Mouse (Mus musculus) forebrain, embryonic 11.5 days (tissue): ENCODE results near the gene Kdm5a. TPM values are rescaled to one million over a fixed set of nuclear protein-coding genes. Genes with fewer than 3 reads are reported as not detected.

Experiments used
- ATAC-seq: fragments of 200-750 bp; cut with Nextera tagmentation; replicated peaks from 2 replicates; pipeline ENCODE4 v1.8.0; 2017; ENCODE audit warnings: moderate TSS enrichment; ENCODE audit not compliant: low FRiP score
- DNase-seq: peaks from one replicate; pipeline ENCODE4 v3.0.0-alpha.2; 2017; ENCODE audit warnings: low spot score
- H3K27ac ChIP-seq: fragments of 300-500 bp; sonication (generic); 2 replicates; pipeline ENCODE4 v1.5.1; 2014; ENCODE audit warnings: low read depth, low read length
- H3K27me3 ChIP-seq: fragments of 300-500 bp; sonication (generic); 2 replicates; pipeline ENCODE4 v1.6.1; 2014; ENCODE audit warnings: mild to moderate bottlenecking, low read length, mixed read lengths; ENCODE audit not compliant: control insufficient read depth, insufficient read depth
- H3K36me3 ChIP-seq: fragments of 300-500 bp; sonication (generic); 2 replicates; pipeline ENCODE4 v1.6.1; 2014; ENCODE audit warnings: mild to moderate bottlenecking, low read length, moderate library complexity, mixed read lengths; ENCODE audit not compliant: control insufficient read depth, insufficient read depth
- H3K4me1 ChIP-seq: fragments of 300-500 bp; sonication (generic); replicated peaks from 2 replicates; pipeline ENCODE4 v1.6.1; 2014; ENCODE audit warnings: low read length, mixed read lengths; ENCODE audit not compliant: control insufficient read depth, insufficient read depth
- H3K4me2 ChIP-seq: fragments of 300-500 bp; sonication (generic); 2 replicates; pipeline ENCODE4 v1.6.1; 2014; ENCODE audit warnings: low read depth, mild to moderate bottlenecking, low read length, moderate library complexity, mixed read lengths; ENCODE audit not compliant: severe bottlenecking
- H3K4me3 ChIP-seq: fragments of 300-500 bp; sonication (generic); 2 replicates; pipeline ENCODE4 v1.5.1; 2014; ENCODE audit warnings: low read depth, low read length
- H3K9ac ChIP-seq: fragments of 300-500 bp; sonication (generic); 2 replicates; pipeline ENCODE4 v1.6.1; 2014; ENCODE audit warnings: low read length
- H3K9me3 ChIP-seq: fragments of 300-500 bp; sonication (generic); 2 replicates; pipeline ENCODE4 v1.6.1; 2016; ENCODE audit warnings: low read length, mixed read lengths; ENCODE audit not compliant: control insufficient read depth
- WGBS: fragments of 180-500 bp; shearing (Covaris S2); extraction: QIAGEN DNeasy Blood & Tissue Kit; methylation state at CpG from one replicate; pipeline ENCODE4 v1.1.7; 2014; 5-methylcytosine and 5-hydroxymethylcytosine counted together
- polyA plus RNA-seq: library from polyadenylated mRNA; unstranded; fragments of >200 nt; fragmentation: Nextera tagmentation; extraction: Ambion mirVana; gene quantifications from 2 replicates; pipeline ENCODE4 v1.2.1, GENCODE M21; 2014

Kdm5a gene
- polyA plus RNA-seq, 1 experiment from 2014 or later = 58.6 TPM

DNA sequence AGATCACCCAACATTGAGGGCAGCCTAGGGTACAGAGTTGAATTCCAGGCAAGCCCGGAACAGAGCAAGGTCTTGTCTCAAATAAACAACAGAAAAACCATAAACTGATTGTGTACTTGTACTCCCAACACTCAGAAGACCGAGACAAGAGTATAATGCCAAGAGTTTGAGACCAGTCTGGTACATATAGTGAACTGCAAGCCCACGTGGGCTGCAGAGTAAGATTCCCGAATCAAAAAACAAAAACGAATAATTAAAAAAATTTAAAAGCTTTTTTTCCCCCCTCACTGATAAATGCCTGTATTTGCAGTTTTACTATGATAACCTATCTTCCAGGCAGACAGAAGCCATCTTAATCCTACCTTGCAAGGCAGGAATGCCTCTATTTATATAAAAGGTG lies 7.4 kb upstream of the Kdm5a start:
- H3K27me3 ChIP-seq = no peaks in the 10 kb centered on the region
- H3K9ac ChIP-seq = peak overlapping the region; percentile 62
- no peaks in the 10 kb centered on the region for H3K36me3 ChIP-seq
- H3K4me1 ChIP-seq = 0 out of 2 replicates have a peak, but pooled peaks cover 1% of the 10 kb centered on the region
- H3K9me3 ChIP-seq = no peaks in the 10 kb centered on the region
- no peak for DNase-seq
- H3K27ac ChIP-seq = no peak overlapping the region
- 40% methylated on average over 5 of the region's 5 CpGs for WGBS
- H3K4me3 ChIP-seq = peak overlapping the region; percentile 48
- peak overlapping the region; percentile 59 for H3K4me2 ChIP-seq
- no peak for ATAC-seq

GRCm38 (mm10) chr6:120356951-120357945 lies 6.7 kb upstream of the Kdm5a start:
- ATAC-seq (peak; percentile 96), DNase-seq (peak; percentile 90)
- Histone ChIP-seq H3K4me1 (0 out of 2 replicates have a peak, but pooled peaks cover 1% of the 10 kb centered on the region), H3K27me3 (no peaks in the 10 kb centered on the region), H3K4me2 (peak overlapping the region; percentile 59), H3K27ac (peak overlapping the region; percentile 32; the same call in 1 of the 2 replicates), H3K4me3 (peak overlapping the region; percentile 48), H3K36me3 (no peaks in the 10 kb centered on the region), H3K9me3 (no peaks in the 10 kb centered on the region), H3K9ac (peak overlapping the region; percentile 62)
- WGBS = 2% methylated on average over 31 of the region's 31 CpGs

DNA sequence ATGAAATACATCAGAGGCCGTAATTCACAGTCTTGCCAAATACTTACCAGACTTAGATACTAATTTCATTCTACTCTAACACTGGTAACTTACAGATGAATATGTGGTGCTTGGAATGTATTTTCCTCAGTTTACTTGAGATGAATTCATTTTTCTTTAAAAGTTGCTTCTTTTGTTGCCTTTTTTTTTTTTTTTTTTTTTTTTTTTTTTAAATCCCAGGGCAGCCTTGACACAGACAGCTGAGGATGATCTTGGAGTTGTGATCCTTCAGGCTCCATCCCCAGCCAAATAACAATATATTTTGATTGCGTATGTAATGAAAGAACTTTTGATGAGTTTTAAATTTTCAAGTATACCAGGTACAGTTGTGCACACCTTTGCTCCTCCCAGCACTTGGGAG lies 1.8 kb upstream of the Kdm5a start:
- WGBS = 94% methylated on average over 2 of the region's 2 CpGs
- H3K27me3 ChIP-seq = no peaks in the 10 kb centered on the region
- no peak for ATAC-seq

GRCm38 (mm10) chr6:120362774-120363687 lies 893 bp upstream of the Kdm5a start:
- DNase-seq = no peak
- Histone ChIP-seq H3K4me3 (peak overlapping the region; percentile 97), H3K4me2 (peak overlapping the region; percentile 92), H3K27ac (peak overlapping the region; percentile 70), H3K4me1 (peaks cover 6% of the 10 kb centered on the region; the same call in 1 of the 2 replicates), H3K9ac (peak overlapping the region; percentile 86), H3K9me3 (no peaks in the 10 kb centered on the region), H3K27me3 (no peaks in the 10 kb centered on the region), H3K36me3 (no peaks in the 10 kb centered on the region; the same call in 1 of the 2 replicates)
- WGBS = 30% methylated on average over 15 of the region's 15 CpGs
- peak; percentile 3; the same call in 1 of the 2 replicates for ATAC-seq

More for the DNA sequence above, 1.8 kb upstream of the Kdm5a start:
- H3K9me3 ChIP-seq = no peaks in the 10 kb centered on the region
- no peak for DNase-seq
- no peak overlapping the region for H3K27ac ChIP-seq
- no peak overlapping the region for H3K4me2 ChIP-seq
- H3K4me3 ChIP-seq = no peak overlapping the region
- H3K9ac ChIP-seq = no peak overlapping the region
- H3K4me1 ChIP-seq = peaks cover 6% of the 10 kb centered on the region; the same call in 1 of the 2 replicates
- H3K36me3 ChIP-seq = no peaks in the 10 kb centered on the region; the same call in 1 of the 2 replicates

GRCm38 (mm10) chr6:120364523-120364905 lies 590 bp downstream of the Kdm5a start:
- DNase-seq (peak; percentile 71), ATAC-seq (no peak; the same call in none of the 2 replicates)
- WGBS = under 1% methylated on average over 31 of the region's 31 CpGs
- Histone ChIP-seq H3K4me2 (peak overlapping the region; percentile 92), H3K36me3 (peaks cover 8% of the 10 kb centered on the region), H3K4me3 (peak overlapping the region; percentile 97), H3K9ac (peak overlapping the region; percentile 86), H3K4me1 (peaks cover 6% of the 10 kb centered on the region; the same call in 1 of the 2 replicates), H3K9me3 (no peaks in the 10 kb centered on the region), H3K27me3 (no peaks in the 10 kb centered on the region), H3K27ac (peak overlapping the region; percentile 70)

DNA sequence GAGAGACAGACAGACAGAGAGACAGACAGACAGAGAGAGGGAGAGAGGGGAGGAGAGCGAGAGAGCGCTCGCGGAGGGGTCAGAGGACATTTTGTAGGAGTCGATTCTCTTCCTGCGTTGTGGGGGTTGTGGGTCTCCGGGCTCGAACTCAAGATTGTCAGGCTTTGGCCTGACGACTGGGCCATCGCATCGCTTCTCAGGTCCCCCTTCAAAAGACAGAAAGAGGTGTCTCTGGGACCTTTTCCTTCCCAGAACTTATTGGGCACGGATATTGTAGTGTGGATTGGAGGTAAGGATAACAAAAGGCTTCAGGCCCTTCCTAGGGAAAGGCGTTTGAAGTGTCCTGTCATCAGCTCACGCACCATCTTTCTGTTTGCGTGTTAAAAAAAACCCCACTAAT lies 1.1 kb downstream of the Kdm5a start:
- H3K9me3 ChIP-seq = no peaks in the 10 kb centered on the region
- DNase-seq = no peak
- H3K27me3 ChIP-seq = no peaks in the 10 kb centered on the region
- no peak overlapping the region for H3K27ac ChIP-seq
- no peak for ATAC-seq
- H3K4me2 ChIP-seq = peak overlapping the region; percentile 92
- H3K36me3 ChIP-seq = peaks cover 8% of the 10 kb centered on the region
- peak overlapping the region; percentile 86 for H3K9ac ChIP-seq
- WGBS = 7% methylated on average over 15 of the region's 15 CpGs
- H3K4me1 ChIP-seq = peaks cover 6% of the 10 kb centered on the region; the same call in 1 of the 2 replicates
- peak overlapping the region; percentile 97 for H3K4me3 ChIP-seq

GRCm38 (mm10) chr6:120376736-120377135 lies 12.8 kb downstream of the Kdm5a start:
- Histone ChIP-seq H3K9me3 (no peaks in the 10 kb centered on the region), H3K4me2 (no peak overlapping the region), H3K4me1 (no peaks in the 10 kb centered on the region), H3K36me3 (peaks cover 15% of the 10 kb centered on the region; the same call in 1 of the 2 replicates), H3K27ac (no peak overlapping the region), H3K4me3 (no peak overlapping the region), H3K9ac (no peak overlapping the region), H3K27me3 (no peaks in the 10 kb centered on the region)
- WGBS = 94% methylated on average over 2 of the region's 2 CpGs
- no peak for DNase-seq
- ATAC-seq = no peak

DNA sequence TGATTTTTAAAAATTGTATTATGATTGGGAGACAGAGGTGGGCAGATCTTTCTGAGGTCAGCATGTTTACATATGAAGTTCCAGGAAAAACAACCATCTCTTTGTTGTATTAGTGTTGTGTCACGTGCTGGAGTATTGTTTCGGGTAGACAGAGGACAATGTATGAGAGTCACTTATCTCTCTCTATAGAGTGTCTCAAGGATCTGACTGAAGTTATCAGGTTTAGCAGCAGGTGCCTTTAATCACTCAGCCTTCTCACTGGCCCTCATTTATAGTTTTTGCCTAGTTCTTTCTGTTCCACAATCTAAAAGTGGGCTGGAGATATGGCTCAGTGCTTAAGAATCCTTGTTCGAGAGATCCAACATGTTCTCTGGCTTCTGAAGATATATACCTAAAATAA lies 26.1 kb downstream of the Kdm5a start:
- WGBS = 94% methylated on average over 3 of the region's 3 CpGs
- no peaks in the 10 kb centered on the region for H3K27me3 ChIP-seq
- H3K9me3 ChIP-seq = no peaks in the 10 kb centered on the region
- no peaks in the 10 kb centered on the region for H3K4me1 ChIP-seq
- H3K4me3 ChIP-seq = no peak overlapping the region
- no peak for DNase-seq
- no peak for ATAC-seq
- H3K27ac ChIP-seq = no peak overlapping the region
- no peak overlapping the region for H3K4me2 ChIP-seq
- H3K9ac ChIP-seq = no peak overlapping the region
- H3K36me3 ChIP-seq = peaks cover 5% of the 10 kb centered on the region
